Mouse (Mus musculus) stomach, postnatal 0 days (tissue): Measurements from ENCODE around the gene Bpifa6.
"Not testable (repeated sequence)": the region's sequence is repeated elsewhere in the genome, so short reads cannot be mapped to it uniquely, and the experiment has no call there.

Source experiments
- CTCF ChIP-seq: IDR thresholded peaks from 2 replicates; pipeline ENCODE4 v1.5.1; 2016; ENCODE audit warnings: antibody characterized with exemption, low read depth, mild to moderate bottlenecking, moderate library complexity
- EP300 ChIP-seq: optimal IDR thresholded peaks from 2 replicates; pipeline ENCODE3; 2016; ENCODE audit warnings: antibody characterized with exemption

GRCm38 (mm10) chr2:154024676-154025075 lies 49.9 kb downstream of the Bpifa6 start:
- TF ChIP-seq CTCF, EP300: not testable (repeated sequence)
